Mouse (Mus musculus) macrophage (primary cell): ENCODE measurements around the gene Ifi27l2a. TPM values are rescaled to one million over a fixed set of nuclear protein-coding genes. Genes with fewer than 3 reads are reported as not detected.
A peak's percentile ranks its signal among the peaks of the same experiment; 100 is the strongest.
"Not testable (repeated sequence)": the region's sequence is repeated elsewhere in the genome, so short reads cannot be mapped to it uniquely, and the experiment has no call there.

Source experiments
- H3K27ac ChIP-seq: fragments of 350-480 bp; formaldehyde crosslinking; 2 replicates; pipeline ENCODE4 v1.9.0; 2021
- H3K36me3 ChIP-seq: fragments of 350-480 bp; formaldehyde crosslinking; 2 replicates; pipeline ENCODE4 v1.9.0; 2021; ENCODE audit errors: inconsistent target
- H3K4me3 ChIP-seq: fragments of 350-480 bp; formaldehyde crosslinking; 2 replicates; pipeline ENCODE4 v1.9.0; 2021; ENCODE audit errors: inconsistent target
- H3K79me2 ChIP-seq: fragments of 350-480 bp; formaldehyde crosslinking; 2 replicates; pipeline ENCODE4 v1.9.0; 2021; ENCODE audit errors: inconsistent target
- WGBS: methylation state at CpG from one replicate; pipeline ENCODE4 v1.1.7; 2026; ENCODE audit warnings: inconsistent platforms; ENCODE audit not compliant: missing documents; 5-methylcytosine and 5-hydroxymethylcytosine counted together
- polyA plus RNA-seq: library from polyadenylated mRNA; stranded (reverse); fragments of 250-400 nt; gene quantifications from 3 replicates; pipeline ENCODE4 v1.2.4, GENCODE M21; 2018; ENCODE audit warnings: inconsistent platforms
- total RNA-seq, 78 experiments: library from RNA; depleted of rRNA; stranded (reverse); fragments of 250-400 nt; gene quantifications; 1 replicate in 9 of 78; 2 replicates in 24 of 78; 3 replicates in 43 of 78; 4 replicates in 2 of 78; pipeline ENCODE4 v1.2.4; 2018; ENCODE audit warnings: inconsistent platforms in 56 of 78

Gene Ifi27l2a
- total RNA-seq (2018; cell fraction: chromatin; rRNA removed), result 10 to 100 TPM in 22 of 26 experiments, 1 to 10 TPM in 3, not detected in 1; 5.5 to 66.9 (median 26.0) TPM
- total RNA-seq (2018; cell fraction: cytosol; rRNA removed), result 100 to 1,000 TPM; 377 to 937 (median 620) TPM
- total RNA-seq (2018; cell fraction: nucleus; rRNA removed), result 100 to 1,000 TPM in 14 of 26 experiments, 10 to 100 TPM in 12; 25.9 to 213 (median 103) TPM
- polyA plus RNA-seq, result 216 to 553 TPM (median 452 TPM) in 3 replicates

GRCm38 (mm10) chr12:103443524-103443923 lies at the start of gene Ifi27l2a:
Gene Ifi27l2a, minus strand, starts transcription at chr12:103443680.
- H3K36me3 ChIP-seq, result no peaks in the 10 kb centered on the region
- peaks cover 26% of the 10 kb centered on the region for H3K79me2 ChIP-seq
- H3K27ac ChIP-seq, result peak within 1 kb of the TSS; percentile 55
- WGBS, result 33% methylated on average over 3 of the region's 3 CpGs
- H3K4me3 ChIP-seq, result peak within 1 kb of the TSS; percentile 65

DNA sequence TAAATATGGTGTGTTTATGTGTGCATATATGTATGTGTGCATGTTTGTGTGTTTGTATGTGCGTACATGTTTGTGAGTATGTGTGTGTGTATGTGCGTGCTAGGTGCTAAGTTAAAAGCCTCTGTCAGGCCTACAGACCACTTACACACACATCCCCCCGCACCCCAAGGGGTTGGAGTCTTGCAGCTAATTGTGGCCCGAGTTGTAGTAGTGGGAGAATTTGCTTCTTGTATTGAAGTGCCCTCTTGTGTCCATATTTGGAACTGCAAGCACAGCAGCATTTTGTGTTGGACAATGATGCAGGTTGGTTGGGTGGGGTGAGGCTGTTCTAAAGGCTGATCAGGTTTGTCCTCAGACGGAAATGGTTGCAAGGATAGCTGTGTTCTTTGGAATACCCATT lies 49.3 kb upstream of the Ifi27l2a start:
- H3K4me3 ChIP-seq, result no peak overlapping the region
- 34% methylated on average over 5 of the region's 5 CpGs for WGBS
- no peaks in the 10 kb centered on the region for H3K36me3 ChIP-seq
- no peak overlapping the region for H3K27ac ChIP-seq
- no peaks in the 10 kb centered on the region for H3K79me2 ChIP-seq

DNA sequence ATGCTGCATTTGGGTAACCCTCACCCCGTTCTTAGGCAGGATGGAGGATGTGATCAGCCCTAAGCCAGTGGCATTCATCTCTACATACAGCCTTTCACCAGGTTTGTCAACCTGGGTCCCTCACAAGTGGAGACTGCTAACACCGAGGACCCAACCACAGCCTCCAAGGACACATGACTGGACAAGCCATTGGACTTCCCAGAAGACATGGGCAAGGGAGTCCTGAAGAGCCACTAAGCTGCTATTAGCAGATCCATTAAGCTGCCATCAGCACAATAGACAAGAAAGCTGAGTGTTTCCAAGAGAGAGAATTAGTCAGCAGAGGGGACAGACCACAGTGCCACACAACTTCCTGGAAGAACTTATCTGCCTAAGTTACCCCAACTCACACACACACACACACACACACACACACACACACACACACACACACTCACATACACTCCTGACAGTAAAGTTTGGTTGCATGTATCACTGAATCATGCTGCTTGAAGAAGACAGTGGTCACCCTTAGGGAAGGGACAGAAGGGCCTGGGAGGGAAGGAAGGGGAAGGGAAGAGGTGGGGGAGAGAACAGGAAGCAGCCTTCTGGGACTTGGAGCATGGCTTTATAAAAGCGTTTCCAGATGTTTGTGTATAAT lies 47.7 kb upstream of the Ifi27l2a start:
- Histone ChIP-seq H3K79me2 (no peaks in the 10 kb centered on the region), H3K27ac (peak overlapping the region; percentile 12), H3K4me3 (no peak overlapping the region), H3K36me3 (no peaks in the 10 kb centered on the region)
- WGBS, result 68% methylated on average over 3 of the region's 3 CpGs

GRCm38 (mm10) chr12:103487750-103488149 lies 44.3 kb upstream of the Ifi27l2a start:
- no peaks in the 10 kb centered on the region for H3K79me2 ChIP-seq

DNA sequence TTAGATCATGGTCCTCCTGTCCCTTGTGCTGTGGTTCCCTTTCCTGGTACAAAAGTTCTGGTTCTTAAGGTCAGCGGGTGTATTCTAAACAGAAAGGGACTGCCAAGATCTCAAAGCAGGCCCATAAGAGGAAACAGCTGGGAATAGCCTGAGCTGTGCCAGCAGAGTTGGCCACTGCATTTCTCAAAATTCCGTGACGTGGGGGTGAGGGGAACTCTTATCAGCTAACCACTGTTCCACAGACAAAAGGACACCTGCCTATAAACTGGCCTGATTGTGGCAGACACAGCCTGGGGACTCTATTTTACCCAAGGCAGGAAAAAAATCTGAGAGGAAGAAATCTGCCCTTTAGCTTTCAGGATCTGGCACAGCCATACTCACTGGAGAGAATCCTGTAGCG lies 43.8 kb upstream of the Ifi27l2a start:
- no peak overlapping the region for H3K27ac ChIP-seq
- no peak overlapping the region for H3K4me3 ChIP-seq
- WGBS, result 20% methylated on average over 3 of the region's 4 CpGs
- H3K79me2 ChIP-seq, result no peaks in the 10 kb centered on the region
- H3K36me3 ChIP-seq, result no peaks in the 10 kb centered on the region

More at GRCm38 (mm10) chr12:103487750-103488149, 44.3 kb upstream of the Ifi27l2a start:
- 69% methylated on average over 2 of the region's 2 CpGs for WGBS
- no peak overlapping the region for H3K4me3 ChIP-seq
- no peak overlapping the region for H3K27ac ChIP-seq
- no peaks in the 10 kb centered on the region for H3K36me3 ChIP-seq

DNA sequence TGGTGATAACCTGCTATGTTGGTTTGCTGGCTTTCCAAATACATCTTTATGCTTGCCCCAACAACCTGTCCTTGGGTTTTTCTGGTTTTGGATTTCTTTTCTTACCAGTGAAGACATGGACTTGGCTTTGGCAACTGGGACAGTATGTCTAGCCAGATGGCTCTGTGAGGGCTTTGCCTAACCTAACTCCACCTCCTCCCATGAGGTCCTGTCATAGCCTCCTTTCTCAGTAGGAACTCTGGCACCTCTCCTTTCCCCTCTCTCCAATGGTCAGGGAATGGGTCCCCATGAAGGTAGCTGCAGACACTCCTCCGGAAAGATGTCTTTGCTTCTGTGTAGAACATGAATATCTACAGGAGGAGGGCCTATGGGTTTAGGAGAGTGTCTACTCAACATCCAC lies 43.2 kb upstream of the Ifi27l2a start:
- H3K79me2 ChIP-seq, result no peaks in the 10 kb centered on the region
- no peaks in the 10 kb centered on the region for H3K36me3 ChIP-seq
- no peak overlapping the region for H3K27ac ChIP-seq
- 90% methylated on average over 1 of the region's 1 CpGs for WGBS
- no peak overlapping the region for H3K4me3 ChIP-seq

- H3K27ac ChIP-seq, H3K36me3 ChIP-seq, H3K4me3 ChIP-seq, H3K79me2 ChIP-seq: not testable (repeated sequence)
- WGBS, result 85% methylated on average over 9 of the region's 9 CpGs
Observed at GRCm38 (mm10) chr12:103484200-103484972, 40.9 kb upstream of the Ifi27l2a start.

- 89% methylated on average over 2 of the region's 2 CpGs for WGBS
- H3K27ac ChIP-seq, result no peak overlapping the region
- H3K79me2 ChIP-seq, result no peaks in the 10 kb centered on the region
Observed at GRCm38 (mm10) chr12:103482781-103483180, 39.3 kb upstream of the Ifi27l2a start.

DNA sequence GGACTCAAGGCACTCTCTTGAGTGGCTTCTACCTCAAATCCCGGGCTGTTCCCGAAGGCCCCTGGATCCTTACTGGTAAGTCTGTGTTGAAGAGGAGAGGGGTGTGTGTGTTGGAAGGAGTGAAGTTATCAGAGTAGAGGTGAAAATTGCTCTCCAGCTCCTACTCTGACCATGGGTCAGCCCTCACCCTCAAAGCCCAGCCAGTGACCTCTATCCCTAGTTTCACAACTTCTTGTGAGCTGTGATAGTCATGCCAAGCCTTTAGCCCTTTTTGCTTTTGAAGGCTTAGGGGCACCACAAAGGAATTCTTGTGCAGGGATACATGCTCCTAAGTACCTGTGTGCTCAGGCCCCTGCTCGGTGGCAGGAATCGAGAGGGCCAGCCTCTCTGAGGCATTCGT lies 38.2 kb upstream of the Ifi27l2a start:
- no peaks in the 10 kb centered on the region for H3K79me2 ChIP-seq
- H3K4me3 ChIP-seq, result no peak overlapping the region
- no peaks in the 10 kb centered on the region for H3K36me3 ChIP-seq
- no peak overlapping the region for H3K27ac ChIP-seq
- WGBS, result 82% methylated on average over 5 of the region's 5 CpGs

More at GRCm38 (mm10) chr12:103482781-103483180, 39.3 kb upstream of the Ifi27l2a start:
- Histone ChIP-seq H3K36me3 (no peaks in the 10 kb centered on the region), H3K4me3 (no peak overlapping the region)

DNA sequence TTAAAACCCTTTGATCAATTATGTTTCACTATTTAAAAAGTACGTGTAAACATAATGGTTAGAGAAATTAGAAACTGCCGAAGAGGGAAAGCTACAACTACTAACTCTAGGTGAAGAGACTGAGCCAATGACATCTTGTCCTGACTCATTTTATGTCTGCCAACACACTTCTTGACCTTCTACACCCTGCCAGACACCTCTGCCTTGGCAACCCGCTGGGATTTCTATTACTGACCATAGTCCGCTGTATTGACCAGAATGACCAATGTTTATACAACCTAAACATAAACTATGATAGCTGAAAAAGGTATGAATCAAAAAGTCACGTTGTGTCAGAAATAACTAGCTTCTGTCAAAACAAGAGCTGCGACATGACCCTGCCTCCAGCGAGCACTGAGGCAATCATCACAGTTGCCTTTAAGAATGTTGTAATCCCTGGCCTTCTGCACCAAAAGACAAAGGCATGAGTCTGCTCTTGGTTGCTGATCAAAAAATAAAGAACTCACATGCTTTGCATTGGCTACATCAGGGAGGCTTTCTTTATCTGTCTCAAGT lies 34.1 kb upstream of the Ifi27l2a start:
- no peak overlapping the region for H3K4me3 ChIP-seq
- 90% methylated on average over 7 of the region's 7 CpGs for WGBS
- H3K27ac ChIP-seq, result no peak overlapping the region
- H3K36me3 ChIP-seq, result no peaks in the 10 kb centered on the region
- H3K79me2 ChIP-seq, result no peaks in the 10 kb centered on the region

DNA sequence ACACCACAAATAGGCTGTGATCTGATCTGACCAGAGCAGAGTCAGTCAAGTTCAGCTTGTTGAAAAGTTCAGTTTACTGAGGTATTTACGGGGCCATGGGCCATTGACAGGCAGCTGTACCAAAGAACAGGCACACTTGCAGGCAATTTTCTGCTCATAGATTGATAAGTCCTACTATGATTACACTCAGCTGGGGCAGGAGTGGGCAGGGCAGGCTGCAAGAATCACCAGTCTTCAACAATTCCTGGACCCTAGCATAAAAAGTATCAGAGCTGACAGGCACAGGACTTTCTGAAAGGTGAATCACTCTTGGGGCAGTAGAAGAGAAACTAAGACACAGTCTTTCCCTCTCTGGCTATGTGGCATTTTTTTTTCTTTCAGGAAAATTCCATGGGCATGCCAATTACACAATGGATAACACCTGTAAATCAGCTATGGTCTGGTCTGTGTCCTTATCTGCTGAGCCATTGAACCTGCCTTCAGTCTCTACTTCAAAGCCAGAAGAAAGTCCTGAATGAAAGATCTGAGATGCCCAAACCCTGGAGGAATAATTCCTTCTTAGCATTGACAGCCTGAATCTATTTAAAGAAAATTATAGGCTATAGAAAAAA lies 33.4 kb upstream of the Ifi27l2a start:
- Histone ChIP-seq H3K4me3 (no peak overlapping the region), H3K79me2 (no peaks in the 10 kb centered on the region), H3K36me3 (no peaks in the 10 kb centered on the region), H3K27ac (no peak overlapping the region)
- 92% methylated on average over 1 of the region's 1 CpGs for WGBS

- no peak overlapping the region for H3K27ac ChIP-seq
Observed at GRCm38 (mm10) chr12:103474481-103474880, 31.0 kb upstream of the Ifi27l2a start.

DNA sequence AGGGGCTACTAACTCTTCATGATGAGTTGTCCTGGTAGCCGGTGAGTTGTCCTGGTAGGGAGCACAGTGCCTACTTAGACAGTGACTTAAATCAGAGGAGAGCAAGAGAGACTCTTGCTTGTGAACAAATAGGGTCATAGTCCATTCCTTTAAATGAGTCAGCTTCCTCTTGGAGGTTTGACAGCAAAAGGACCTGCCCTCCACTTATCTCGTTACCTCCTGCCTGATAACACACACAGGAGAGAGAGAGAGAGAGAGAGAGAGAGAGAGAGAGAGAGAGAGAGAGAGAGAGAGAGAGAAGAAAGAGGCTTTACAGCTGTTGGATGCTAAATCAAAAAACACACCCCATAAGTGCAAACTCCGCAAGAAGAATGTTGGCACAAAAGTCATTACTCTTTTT lies 13.7 kb upstream of the Ifi27l2a start, which contains the start of gene Ifi27l2b:
Ifi27l2b (minus strand) TSS at position 84 of the 400 bp plus-strand sequence.
- H3K4me3 ChIP-seq, result no peak within 1 kb of the TSS
- no peaks in the 10 kb centered on the region for H3K79me2 ChIP-seq
- no peak within 1 kb of the TSS for H3K27ac ChIP-seq
- H3K36me3 ChIP-seq, result no peaks in the 10 kb centered on the region
- WGBS, result 40% methylated on average over 2 of the region's 3 CpGs

More at GRCm38 (mm10) chr12:103474481-103474880, 31.0 kb upstream of the Ifi27l2a start:
- 54% methylated on average over 2 of the region's 2 CpGs for WGBS
- Histone ChIP-seq H3K79me2 (no peaks in the 10 kb centered on the region), H3K36me3 (no peaks in the 10 kb centered on the region), H3K4me3 (no peak overlapping the region)

DNA sequence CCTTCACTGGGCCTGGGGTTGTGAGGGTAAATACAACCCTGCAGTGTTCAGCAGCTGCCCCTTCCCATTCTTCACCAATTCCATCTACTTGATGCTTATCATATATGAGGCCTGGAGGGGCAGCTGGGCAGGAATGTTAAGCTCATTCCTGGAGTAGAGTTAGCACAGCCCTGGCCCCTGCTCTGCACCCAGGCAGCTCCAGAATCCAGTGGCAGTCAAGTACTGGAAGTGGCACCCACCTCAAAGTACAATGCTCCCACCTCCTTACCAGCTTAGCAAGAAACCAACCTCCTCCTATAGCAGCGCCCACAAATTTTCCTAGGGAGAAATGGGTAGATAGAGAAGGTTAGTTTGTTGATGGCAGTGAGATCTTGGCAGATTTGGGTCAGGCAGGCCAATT lies 13.2 kb upstream of the Ifi27l2a start:
- not testable (repeated sequence) for H3K4me3 ChIP-seq, H3K36me3 ChIP-seq, H3K27ac ChIP-seq, H3K79me2 ChIP-seq
- no CpG with 5 or more reads among the region's 1 CpGs for WGBS
